Mouse (Mus musculus) cerebellum, postnatal 14 days (tissue): Measurements from ENCODE around the gene Sall4.
"Not testable (repeated sequence)": the region's sequence is repeated elsewhere in the genome, so short reads cannot be mapped to it uniquely, and the experiment has no call there.

Experiments
- DNase-seq, 2 experiments: peaks; one replicate each; pipeline ENCODE4 v3.0.0; 2021; ENCODE audit warnings: mixed read lengths in 2 of 2

The Sall4 gene

GRCm38 (mm10) chr2:168767582-168767981 is at the start of gene Sall4:
Sall4 (minus strand) TSS chr2:168767943.
- no peak for DNase-seq

GRCm38 (mm10) chr2:168813243-168813642 is 45.5 kb upstream of the Sall4 start:
- DNase-seq, result no peak

GRCm38 (mm10) chr2:168809895-168810294 is 42.2 kb upstream of the Sall4 start:
- no peak for DNase-seq

GRCm38 (mm10) chr2:168807681-168808080 is 39.9 kb upstream of the Sall4 start:
- no peak for DNase-seq

GRCm38 (mm10) chr2:168803849-168804248 is 36.1 kb upstream of the Sall4 start:
- no peak for DNase-seq

GRCm38 (mm10) chr2:168799326-168799725 is 31.6 kb upstream of the Sall4 start:
- peak in 1 of 2 experiments; percentile 14 for DNase-seq

- DNase-seq, result no peak
Measured at GRCm38 (mm10) chr2:168798921-168799320, 31.2 kb upstream of the Sall4 start.

GRCm38 (mm10) chr2:168791115-168791802 is 23.5 kb upstream of the Sall4 start:
- DNase-seq, result no peak

GRCm38 (mm10) chr2:168786174-168786573 is 18.4 kb upstream of the Sall4 start:
- DNase-seq, result no peak

- DNase-seq, result no peak
Measured at GRCm38 (mm10) chr2:168780596-168780995, 12.9 kb upstream of the Sall4 start.

- peak in 1 of 2 experiments; percentile 36 for DNase-seq
Measured at GRCm38 (mm10) chr2:168780024-168780423, 12.3 kb upstream of the Sall4 start.

- no peak for DNase-seq
Measured at GRCm38 (mm10) chr2:168777481-168777880, 9.7 kb upstream of the Sall4 start.

- DNase-seq, result no peak
Measured at GRCm38 (mm10) chr2:168776238-168776637, 8.5 kb upstream of the Sall4 start.

GRCm38 (mm10) chr2:168769259-168769658 is 1.5 kb upstream of the Sall4 start:
- no peak for DNase-seq

GRCm38 (mm10) chr2:168766538-168767361 is 993 bp downstream of the Sall4 start:
- peak; percentile 36 to 42 for DNase-seq

GRCm38 (mm10) chr2:168765696-168766537 is 1.8 kb downstream of the Sall4 start:
- peak in 1 of 2 experiments; percentile 22 for DNase-seq

GRCm38 (mm10) chr2:168765065-168765681 is 2.6 kb downstream of the Sall4 start:
- peak; percentile 65 to 69 for DNase-seq

- DNase-seq, result no peak
Measured at GRCm38 (mm10) chr2:168764460-168764867, 3.3 kb downstream of the Sall4 start.

GRCm38 (mm10) chr2:168763785-168764184 is 4.0 kb downstream of the Sall4 start:
- no peak for DNase-seq

- DNase-seq, result no peak
Measured at GRCm38 (mm10) chr2:168762411-168762815, 5.3 kb downstream of the Sall4 start.

GRCm38 (mm10) chr2:168761954-168762353 is 5.8 kb downstream of the Sall4 start:
- DNase-seq, result no peak

GRCm38 (mm10) chr2:168761141-168761540 is 6.6 kb downstream of the Sall4 start:
- DNase-seq, result no peak

- DNase-seq, result not testable (repeated sequence)
Measured at GRCm38 (mm10) chr2:168744406-168744805, 23.3 kb downstream of the Sall4 start.
